Mouse (Mus musculus): ENCODE measurements around the gene Mettl7a2.
A peak's percentile ranks its signal among the peaks of the same experiment; 100 is the strongest.
"Not testable (repeated sequence)": the region's sequence is repeated elsewhere in the genome, so short reads cannot be mapped to it uniquely, and the experiment has no call there.

The Mettl7a2 gene

GRCm38 (mm10) chr15:100341314-100341980, 11.6 kb upstream of the Mettl7a2 start:
- not testable (repeated sequence) for DNase-seq

- DNase-seq: no peak
These were observed 7.5 kb upstream of the Mettl7a2 start for GRCm38 (mm10) chr15:100345484-100345883.

GRCm38 (mm10) chr15:100346761-100347160, 6.2 kb upstream of the Mettl7a2 start:
- no peak for DNase-seq

- DNase-seq: no peak
These were observed 3.5 kb upstream of the Mettl7a2 start for GRCm38 (mm10) chr15:100349496-100349895.

- DNase-seq: no peak
These were observed 1.4 kb upstream of the Mettl7a2 start for GRCm38 (mm10) chr15:100351501-100352060.

GRCm38 (mm10) chr15:100353399-100353798, 399 bp downstream of the Mettl7a2 start:
- not testable (repeated sequence) for DNase-seq

GRCm38 (mm10) chr15:100355876-100356275, 2.9 kb downstream of the Mettl7a2 start:
- no peak for DNase-seq

GRCm38 (mm10) chr15:100364242-100364641, 11.2 kb downstream of the Mettl7a2 start, which contains the start of gene Higd1c:
Higd1c (plus strand) TSS chr15:100364542.
- no peak for DNase-seq

- DNase-seq: not testable (repeated sequence)
These were observed 13.0 kb downstream of the Mettl7a2 start for GRCm38 (mm10) chr15:100365967-100366366.

- DNase-seq: no peak
These were observed 14.1 kb downstream of the Mettl7a2 start for GRCm38 (mm10) chr15:100367119-100367518.

GRCm38 (mm10) chr15:100375066-100375465, 22.1 kb downstream of the Mettl7a2 start:
- peak; percentile 51 for DNase-seq

GRCm38 (mm10) chr15:100377847-100378505, 25.0 kb downstream of the Mettl7a2 start:
- DNase-seq: peak; percentile 68

- no peak for DNase-seq
These were observed 26.7 kb downstream of the Mettl7a2 start for GRCm38 (mm10) chr15:100379658-100380057.

- no peak for DNase-seq
These were observed 27.1 kb downstream of the Mettl7a2 start for GRCm38 (mm10) chr15:100380104-100380503.

GRCm38 (mm10) chr15:100385705-100386104, 32.7 kb downstream of the Mettl7a2 start:
- DNase-seq: no peak

- DNase-seq: no peak
These were observed 34.7 kb downstream of the Mettl7a2 start for GRCm38 (mm10) chr15:100387544-100388223.

GRCm38 (mm10) chr15:100388224-100388835, 35.3 kb downstream of the Mettl7a2 start:
- DNase-seq: no peak

- no peak for DNase-seq
These were observed 35.9 kb downstream of the Mettl7a2 start for GRCm38 (mm10) chr15:100388886-100389285.

GRCm38 (mm10) chr15:100391066-100391465, 38.1 kb downstream of the Mettl7a2 start:
- DNase-seq: no peak

GRCm38 (mm10) chr15:100391599-100391998, 38.6 kb downstream of the Mettl7a2 start:
- no peak for DNase-seq

- no peak for DNase-seq
These were observed 40.0 kb downstream of the Mettl7a2 start for GRCm38 (mm10) chr15:100393016-100393415.

GRCm38 (mm10) chr15:100395561-100395960, 42.6 kb downstream of the Mettl7a2 start:
- no peak for DNase-seq

Measured in layer of hippocampus, adult 9-11 months (tissue).